Mouse (Mus musculus): ENCODE data around the gene Sgca.
A peak's percentile ranks its signal among the peaks of the same experiment; 100 is the strongest.
"Not testable (repeated sequence)": the region's sequence is repeated elsewhere in the genome, so short reads cannot be mapped to it uniquely, and the experiment has no call there.

Gene Sgca

GRCm38 (mm10) chr11:94976199-94976598 is at the start of gene Sgca:
Gene Sgca, minus strand, starts transcription at chr11:94976327.
- no peak for DNase-seq (ENCODE audit: low read depth, low spot score)

DNA sequence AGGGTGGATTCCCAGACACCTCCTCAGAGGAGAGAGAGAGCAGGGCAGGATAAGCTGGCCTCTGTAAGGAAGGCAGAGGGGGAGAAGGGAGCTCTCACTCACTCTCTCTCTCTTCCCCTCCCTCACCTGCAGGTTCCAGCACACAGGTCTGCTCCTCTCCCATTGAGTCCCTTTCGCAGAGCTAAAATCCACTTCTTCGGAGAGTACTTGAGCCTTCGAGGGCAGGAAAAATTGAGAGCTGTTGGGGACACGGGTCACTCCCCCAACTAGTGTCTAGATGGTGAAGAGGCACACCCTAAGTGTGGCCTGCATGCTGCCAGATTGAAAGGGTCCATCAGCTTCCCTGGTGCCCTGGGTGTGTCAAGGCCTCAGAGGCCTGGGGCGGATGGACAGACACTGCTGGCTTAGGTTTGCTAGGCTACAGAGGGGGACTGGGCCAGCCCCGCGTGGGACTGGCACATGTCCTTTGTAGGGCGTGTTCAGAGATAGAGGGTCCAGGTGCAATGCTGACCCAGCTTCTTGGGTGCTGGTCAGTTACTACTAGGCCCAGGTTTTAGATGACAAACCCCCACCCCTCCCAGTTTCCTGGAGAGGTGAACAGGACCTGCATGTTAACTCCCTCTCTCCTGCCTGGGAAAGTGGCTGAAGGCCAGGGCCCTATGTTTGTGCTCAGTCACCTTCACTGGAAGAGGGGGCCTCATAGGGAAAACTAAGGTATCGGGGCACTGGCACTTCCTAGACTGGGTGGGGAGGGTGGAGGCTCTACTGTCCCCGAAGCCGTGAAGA is 49.3 kb upstream of the Sgca start:
- DNase-seq (ENCODE audit: low read depth, low spot score), result no peak

GRCm38 (mm10) chr11:95024439-95025184 is 48.5 kb upstream of the Sgca start:
- DNase-seq (ENCODE audit: low read depth, low spot score), result peak; percentile 95

GRCm38 (mm10) chr11:95023481-95023880 is 47.4 kb upstream of the Sgca start:
- DNase-seq (ENCODE audit: low read depth, low spot score), result no peak

DNA sequence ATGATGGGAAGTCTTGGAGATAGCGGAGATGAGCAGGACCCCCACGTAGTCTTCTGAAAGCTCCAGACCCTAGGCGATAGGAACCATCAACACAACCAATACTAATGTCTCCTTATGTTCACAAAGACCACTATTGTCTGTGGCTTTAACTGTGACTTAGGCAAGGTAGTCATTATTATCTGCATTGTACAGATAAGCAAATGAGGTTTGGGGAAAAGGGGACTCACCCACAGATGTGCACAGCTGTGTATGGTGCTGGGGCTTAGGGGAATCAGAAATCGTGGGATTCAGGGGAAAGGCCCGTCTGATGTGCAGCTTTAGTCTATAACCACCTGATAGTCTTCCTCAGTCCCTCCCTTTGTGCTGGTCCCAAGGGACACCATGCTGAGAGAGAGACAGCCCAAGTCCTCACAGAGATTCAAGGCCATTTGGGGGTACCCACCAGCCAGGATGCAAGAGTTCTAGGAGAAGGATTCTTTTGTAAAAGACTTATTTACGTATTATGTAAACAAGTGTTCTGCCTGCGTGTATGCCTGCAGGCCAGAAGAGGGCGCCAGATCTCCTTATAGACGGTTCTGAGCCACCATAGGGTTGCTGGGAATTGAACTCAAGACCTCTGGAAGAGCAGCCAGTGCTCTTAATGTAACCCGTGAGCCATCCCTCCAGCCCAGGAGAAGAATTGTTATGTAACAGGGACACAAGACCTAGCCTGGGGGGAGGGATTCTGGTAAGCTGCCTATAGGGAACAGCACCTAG is 46.3 kb upstream of the Sgca start:
- DNase-seq (ENCODE audit: low read depth, low spot score), result no peak

GRCm38 (mm10) chr11:95015484-95015883 is 39.4 kb upstream of the Sgca start:
- no peak for DNase-seq (ENCODE audit: low read depth, low spot score)

DNA sequence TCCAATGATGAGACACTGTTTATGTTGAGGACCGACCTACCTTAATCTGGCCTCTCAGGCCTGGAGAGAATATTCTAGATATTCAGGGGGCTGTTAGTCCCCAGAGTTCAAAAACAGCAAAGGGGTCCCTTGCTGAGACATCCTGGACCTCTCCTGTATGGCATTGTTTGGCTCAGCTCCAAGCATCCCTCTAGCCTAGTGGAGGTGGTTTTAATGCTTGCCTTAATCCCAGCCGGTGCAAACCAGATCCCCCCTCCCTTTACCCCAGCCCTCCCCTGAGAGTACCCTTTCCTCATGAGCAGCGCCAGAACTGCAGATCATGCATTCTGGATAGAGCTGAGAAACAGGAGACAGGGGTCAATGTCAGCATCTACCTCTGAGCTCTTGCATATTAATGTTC is 36.4 kb upstream of the Sgca start:
- no peak for DNase-seq (ENCODE audit: low read depth, low spot score)

- DNase-seq (ENCODE audit: low read depth, low spot score), result no peak
Observed at GRCm38 (mm10) chr11:95012075-95012474, 35.9 kb upstream of the Sgca start.

DNA sequence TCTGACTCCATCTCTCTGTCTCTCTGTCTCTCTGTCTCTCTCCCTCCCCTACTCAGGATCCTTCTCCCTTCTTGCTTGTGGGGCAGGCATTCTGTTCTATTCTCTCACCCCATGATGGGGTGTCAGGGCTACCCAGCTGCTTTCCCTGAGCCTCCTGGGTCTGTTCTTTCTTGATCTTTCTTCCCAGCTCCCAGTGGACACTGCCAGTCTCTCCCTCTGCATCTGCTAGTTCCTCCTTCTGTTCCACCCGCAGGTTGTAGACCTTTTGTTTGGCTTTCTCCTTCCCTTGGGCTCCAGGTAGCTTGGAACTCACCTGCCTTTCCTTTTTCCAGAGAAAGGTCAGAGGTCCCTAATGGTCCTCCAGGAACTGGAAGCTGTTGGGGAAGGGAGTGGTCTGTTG is 35.3 kb upstream of the Sgca start:
- DNase-seq (ENCODE audit: low read depth, low spot score), result no peak

DNA sequence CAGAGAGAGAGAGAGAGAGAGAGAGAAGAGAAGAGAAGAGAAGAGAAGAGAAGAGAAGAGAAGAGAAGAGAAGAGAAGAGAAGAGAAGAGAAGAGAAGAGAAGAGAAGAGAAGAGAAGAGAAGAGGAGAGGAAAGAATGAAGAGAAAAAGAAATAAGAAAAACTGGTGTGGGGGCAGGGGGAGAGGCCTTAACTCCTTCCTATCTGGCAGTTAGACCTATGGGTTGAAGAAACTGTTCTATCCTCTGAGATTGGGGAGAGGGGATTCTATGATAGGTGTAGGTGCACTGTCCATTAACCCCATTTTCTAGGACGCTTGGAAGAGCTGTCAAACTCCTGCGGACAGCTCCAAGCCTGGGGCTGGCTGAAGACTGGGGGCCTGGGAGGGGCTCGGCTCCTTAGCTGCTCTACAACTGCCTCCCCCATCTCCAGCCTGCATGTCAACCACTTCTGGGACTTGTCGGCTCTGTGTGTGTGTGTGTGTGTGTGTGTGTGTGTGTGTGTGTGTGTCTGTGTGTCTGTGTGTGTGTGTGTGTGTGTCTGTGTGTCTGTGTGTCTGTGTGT is 34.8 kb upstream of the Sgca start:
- not testable (repeated sequence) for DNase-seq (ENCODE audit: low read depth, low spot score)

DNA sequence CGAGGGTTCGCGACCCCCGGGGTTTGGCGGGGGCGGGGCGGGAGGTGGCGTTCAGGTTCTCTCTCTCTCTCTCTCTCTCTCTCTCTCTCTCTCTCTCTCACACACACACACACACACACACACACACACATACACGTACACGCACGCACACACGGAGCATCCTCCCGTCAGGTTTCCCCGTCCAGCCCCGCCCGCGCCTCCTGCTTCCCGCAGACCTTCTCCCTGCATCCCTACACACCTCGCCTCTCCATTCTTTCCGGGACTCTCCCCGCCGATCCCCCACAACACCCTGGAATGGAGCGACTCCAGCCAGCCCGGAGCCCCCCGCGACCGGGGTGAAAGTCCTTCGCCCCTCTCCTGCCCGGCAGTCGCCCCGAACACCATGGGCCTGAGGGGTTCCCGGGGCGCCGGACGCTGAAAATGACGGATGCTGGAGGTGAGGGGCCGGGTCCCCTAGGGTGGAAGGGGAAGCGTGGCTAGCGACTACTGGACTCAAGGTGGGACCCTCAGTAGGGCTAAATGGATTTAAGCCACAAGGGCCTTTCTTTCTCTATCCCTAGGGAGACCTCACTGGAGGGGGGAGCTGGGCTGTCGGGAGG is 34.1 kb upstream of the Sgca start:
- peak; percentile 86 for DNase-seq (ENCODE audit: low read depth, low spot score)

DNA sequence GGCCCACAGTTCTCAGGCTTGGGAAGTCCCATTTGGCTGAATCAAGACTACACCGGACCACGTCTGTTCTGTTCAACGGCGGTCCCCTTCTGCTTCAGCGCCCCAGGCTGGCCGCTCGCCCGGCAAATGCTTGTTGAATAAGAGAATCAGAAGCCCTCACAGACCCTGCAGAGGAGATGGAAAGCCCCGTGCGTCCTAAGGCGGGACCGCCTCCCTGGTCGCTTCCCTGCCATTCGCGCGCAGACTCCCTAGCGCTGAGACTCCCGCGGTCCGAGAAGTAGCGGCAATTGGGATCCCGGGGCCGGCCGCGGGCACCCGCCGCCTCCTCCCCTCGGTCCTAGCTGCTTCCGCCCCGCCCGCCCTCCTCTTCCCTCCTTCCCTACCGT is 33.5 kb upstream of the Sgca start, which contains the start of gene Samd14:
Samd14 (plus strand) TSS at position 251 of the 386 bp plus-strand sequence.
- peak; percentile 82 for DNase-seq (ENCODE audit: low read depth, low spot score)

DNA sequence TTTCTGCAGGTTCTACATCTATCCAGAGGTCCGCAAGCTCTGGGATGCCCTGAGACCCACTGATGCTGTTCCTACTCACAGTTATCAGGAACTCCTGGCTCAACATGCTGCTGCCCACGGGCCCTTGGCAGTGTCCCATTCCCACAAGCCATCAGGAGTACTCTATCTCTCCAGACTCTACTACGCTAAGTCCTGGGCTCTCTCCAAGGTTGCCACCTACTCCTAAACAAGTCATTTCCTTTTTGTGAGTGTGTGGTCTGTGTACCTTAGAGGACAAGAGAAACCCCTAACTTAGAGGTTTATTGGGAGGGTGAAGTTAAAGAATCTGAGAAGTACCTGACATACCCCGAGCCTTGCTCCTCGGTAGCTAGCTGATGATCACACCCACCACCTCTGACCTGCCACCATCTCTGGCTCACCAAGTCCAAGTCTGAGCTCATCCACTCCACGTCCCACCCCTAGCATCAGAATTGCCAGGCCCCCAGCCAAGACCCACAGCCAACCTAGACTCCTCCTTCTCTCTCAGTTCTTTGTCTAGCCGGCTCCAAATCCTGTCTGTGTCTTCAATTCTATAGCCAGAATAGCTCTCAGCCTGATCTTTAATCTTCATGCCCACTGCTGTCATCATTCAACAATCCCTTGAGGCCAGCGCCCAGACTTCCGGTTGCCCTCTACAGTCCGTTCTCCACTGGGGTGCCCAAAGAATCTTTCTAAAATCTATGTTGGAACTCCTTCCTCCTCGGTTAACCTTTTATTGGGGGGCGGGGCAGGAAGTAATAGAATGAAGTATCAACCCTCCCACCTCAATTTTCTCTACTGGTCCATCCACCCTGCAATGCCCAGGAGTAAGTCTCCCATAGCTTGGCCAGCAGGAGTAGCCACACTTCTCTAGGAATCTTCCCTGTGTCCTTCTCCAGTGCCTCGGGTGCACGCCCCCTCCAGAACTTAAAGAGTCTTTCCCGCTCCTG is 32.8 kb upstream of the Sgca start:
- no peak for DNase-seq (ENCODE audit: low read depth, low spot score)

DNA sequence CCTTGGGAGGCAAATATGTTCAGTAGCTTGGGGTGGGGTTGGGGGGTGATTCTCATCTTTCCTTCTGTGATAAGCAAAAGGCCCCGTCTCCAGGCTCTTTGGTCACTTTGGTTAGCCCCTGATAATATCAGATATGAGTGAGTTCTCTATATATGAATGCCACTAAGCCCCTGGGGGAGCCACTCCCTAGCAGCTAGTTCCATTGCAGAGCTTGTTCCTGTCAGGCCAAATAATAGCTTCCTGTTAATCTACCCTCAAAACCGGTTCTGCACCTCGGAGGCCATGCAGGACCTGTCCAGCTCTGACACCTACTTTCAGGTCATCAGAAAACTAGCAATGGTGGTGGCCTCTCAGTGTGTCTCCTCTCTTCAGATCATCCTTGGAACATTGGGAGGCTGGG is 31.3 kb upstream of the Sgca start:
- no peak for DNase-seq (ENCODE audit: low read depth, low spot score)

DNA sequence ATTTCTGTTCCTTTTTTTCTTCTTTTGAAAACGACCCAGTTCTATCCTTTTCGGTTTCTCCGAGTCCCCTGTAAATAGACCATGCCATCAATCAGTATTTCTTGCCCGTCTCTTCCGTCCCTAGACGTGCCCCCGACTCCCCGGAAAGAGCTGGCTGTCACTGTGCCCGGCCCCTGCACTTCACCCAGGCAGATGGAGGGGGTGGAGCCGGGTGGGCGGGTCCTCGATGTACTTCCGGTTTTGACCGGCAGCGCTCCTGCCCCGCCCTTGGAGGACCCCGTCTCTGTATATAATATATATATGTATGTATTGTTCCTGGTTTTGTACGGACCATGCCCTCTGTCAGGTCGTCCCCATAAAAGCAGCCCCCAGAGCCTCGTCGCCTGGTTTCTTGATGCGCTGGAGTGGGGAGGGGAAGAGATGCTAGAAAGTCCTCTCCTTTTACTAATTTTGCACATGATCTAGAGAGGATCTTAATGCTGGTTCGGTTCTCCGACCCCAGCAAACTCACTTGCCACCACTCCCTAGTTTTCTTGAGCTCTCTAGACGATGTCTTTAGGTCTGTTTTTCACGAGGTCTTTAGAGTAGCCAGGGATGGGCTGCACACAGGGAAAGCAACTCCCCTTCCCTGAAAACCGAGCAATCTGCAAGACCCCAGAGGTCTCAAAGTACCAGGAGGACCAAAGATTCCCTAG is 30.5 kb upstream of the Sgca start:
- peak; percentile 83 for DNase-seq (ENCODE audit: low read depth, low spot score)

- no peak for DNase-seq (ENCODE audit: low read depth, low spot score)
Observed at GRCm38 (mm10) chr11:95006038-95006437, 29.9 kb upstream of the Sgca start.

DNA sequence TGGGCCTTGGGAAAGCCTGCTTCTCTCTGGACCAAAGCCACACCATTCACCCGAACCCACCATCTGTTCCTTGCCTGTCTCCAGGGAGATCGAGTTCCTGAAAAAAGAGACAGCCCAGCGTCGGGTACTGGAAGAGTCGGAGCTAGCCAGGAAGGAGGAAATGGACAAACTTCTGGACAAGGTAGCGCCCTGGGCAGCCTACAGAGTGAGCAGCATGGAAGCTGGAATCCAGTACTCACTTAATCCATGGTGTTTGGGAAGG is 28.7 kb upstream of the Sgca start:
- peak; percentile 66 for DNase-seq (ENCODE audit: low read depth, low spot score)

DNA sequence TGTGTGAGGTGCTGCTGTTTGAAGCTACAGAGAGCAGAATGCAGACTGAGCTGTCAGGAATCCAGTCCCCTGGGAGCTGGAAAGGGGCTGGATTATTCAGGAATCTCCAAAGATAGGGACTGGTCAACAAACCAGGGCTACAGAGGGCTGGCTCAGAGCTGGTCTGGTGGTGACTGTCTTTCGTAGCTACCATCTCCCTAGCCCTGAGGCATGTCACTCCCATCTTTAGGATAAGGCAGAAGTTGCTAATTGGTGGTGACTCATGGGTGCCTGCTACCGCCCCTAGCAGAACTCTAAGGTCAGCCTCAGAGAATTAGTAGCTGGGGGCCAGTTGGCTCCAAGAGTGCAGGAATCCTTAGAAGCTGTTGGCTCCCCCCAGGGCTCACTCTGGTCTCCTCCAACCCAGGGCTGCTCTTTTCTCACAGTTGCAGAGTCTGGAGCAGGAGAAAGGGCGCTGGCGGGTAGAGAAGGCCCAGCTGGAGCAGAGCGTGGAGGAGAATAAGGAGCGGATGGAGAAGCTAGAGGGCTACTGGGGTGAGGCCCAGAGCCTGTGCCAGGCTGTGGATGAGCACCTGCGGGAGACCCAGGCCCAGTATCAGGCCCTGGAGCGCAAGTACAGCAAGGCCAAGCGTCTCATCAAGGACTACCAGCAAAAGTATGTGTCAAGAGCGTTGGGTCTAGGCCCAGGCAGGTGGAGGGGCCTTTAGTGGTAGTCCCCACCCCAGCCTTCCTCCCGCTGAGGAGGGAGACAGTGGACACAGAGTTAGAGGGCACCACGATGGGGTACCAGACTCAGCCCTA is 28.2 kb upstream of the Sgca start:
- no peak for DNase-seq (ENCODE audit: low read depth, low spot score)

DNA sequence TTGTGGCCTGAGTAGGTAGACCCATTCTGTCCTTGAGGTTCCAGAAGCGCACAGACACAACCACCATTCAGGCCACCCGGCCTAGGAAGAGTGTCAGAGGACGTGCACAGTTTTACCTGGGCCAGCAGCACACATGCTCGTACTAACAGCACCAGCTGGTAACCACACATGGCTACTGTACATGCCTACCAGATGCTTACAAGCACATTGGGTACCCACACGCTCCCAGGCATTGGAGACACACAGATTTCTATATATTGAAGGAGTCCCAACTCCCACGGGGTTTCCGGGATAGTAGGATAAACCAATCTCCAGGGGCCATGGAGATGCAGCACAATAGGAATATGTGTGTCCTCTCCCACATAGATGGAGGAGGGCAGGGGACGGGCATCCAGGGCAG is 26.6 kb upstream of the Sgca start:
- peak; percentile 69 for DNase-seq (ENCODE audit: low read depth, low spot score)

Data from brain, adult 2 months (tissue).